19 mouse cellular contexts compared by ENCODE assay signal in the genomic region with DNA sequence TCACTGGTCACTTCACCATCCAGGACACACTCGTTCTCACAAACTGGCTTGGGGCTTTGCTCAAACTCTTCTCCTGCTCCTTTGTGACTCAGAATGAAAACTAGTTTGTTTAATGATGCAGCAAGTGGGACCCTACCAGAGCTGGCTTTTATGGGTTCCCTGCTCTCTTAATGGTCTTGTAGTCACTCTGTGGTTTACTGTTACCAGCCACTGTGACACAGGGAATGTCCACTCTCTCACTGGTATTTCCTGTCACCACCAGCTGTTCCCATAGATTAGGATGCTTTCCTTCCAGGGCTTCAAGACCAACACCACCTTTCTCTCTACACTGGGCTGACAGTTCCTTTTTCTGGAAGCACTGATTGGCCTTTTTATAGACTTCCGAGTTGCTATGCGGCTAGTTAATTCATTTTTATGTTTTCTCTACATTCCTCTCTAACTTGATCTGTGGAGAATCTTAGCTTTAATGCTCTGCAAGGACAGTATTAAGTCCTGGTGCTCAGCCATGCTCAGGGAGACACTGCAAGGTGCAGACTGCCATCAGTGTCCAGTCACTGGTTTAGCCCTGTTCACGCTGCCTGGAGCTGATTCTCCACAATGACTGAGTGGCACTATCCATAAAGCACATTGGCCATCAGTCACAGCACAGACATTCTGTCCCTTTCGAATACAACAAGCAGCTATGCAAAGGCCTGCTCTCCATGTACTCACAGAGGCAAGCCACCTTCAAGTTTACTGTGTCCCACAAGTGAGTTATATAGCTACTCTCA.
A peak's percentile ranks its signal among the peaks of the same experiment; 100 is the strongest.
DNase-seq lines count a peak whose midpoint lies in the region; TF ChIP-seq lines count a peak whose summit lies in the region.
"Had no signal": no experiment of that assay in that cellular context is flagged by ENCODE, and none has a peak within 500 bp of the region (broad histone marks: within the 10 kb centered on the region; RNA-seq: fewer than 3 reads in every experiment).

No protein-coding gene starts in this region.

- H3K27ac ChIP-seq in heart, adult 2 months = peak overlapping the region; percentile 34
- H3K27ac ChIP-seq in left cerebral cortex, adult 2 months = peak overlapping the region; percentile 76; the same call in 1 of the 2 replicates
- H3K27ac ChIP-seq in macrophage = peak overlapping the region; percentile 46
- H3K27ac ChIP-seq: forebrain, embryonic 13.5 days; hindbrain, embryonic 10.5 days; lung, embryonic 15.5 days; neural tube, embryonic 13.5 days had no signal

- peaks cover 14% of the 10 kb centered on the region for H3K79me2 ChIP-seq in heart, adult 2 months (replicated peaks; ENCODE audit: control insufficient read depth, insufficient read depth, low read length)
- H3K79me2 ChIP-seq in macrophage (ENCODE audit: inconsistent target) = peaks cover 100% of the 10 kb centered on the region

- WGBS in heart, adult 2 months = 43% methylated on average over 5 of the region's 5 CpGs
- 49% methylated on average over 5 of the region's 5 CpGs for WGBS in macrophage (ENCODE audit: missing documents)

- no peak for DNase-seq in heart, adult 2 months
- DNase-seq in heart, postnatal 14 days = no peak
- DNase-seq in left cerebral cortex, adult 2 months (ENCODE audit: extremely low spot score in 1 of 2, low spot score in 2 of 2) = no peak
- no peak for DNase-seq in left cerebral cortex, adult 18-20 months (ENCODE audit: low spot score in 2 of 2)
- DNase-seq in Muller cell, postnatal 12 days (ENCODE audit: inconsistent ontology term) = peak; percentile 71
- no peak for DNase-seq in urinary bladder, postnatal 14 days (ENCODE audit: low spot score)
- DNase-seq in ovary, adult 18-20 months (ENCODE audit: low spot score) = no peak
- DNase-seq: B cell, adult 2 months; cerebellum, adult 11 months; cerebellum, postnatal 14 days; kidney, adult 2 months; kidney, postnatal 4 days; liver; thymus, postnatal 36 days had no signal

- peaks cover 34% of the 10 kb centered on the region for H3K4me1 ChIP-seq in heart, adult 2 months (ENCODE audit: control insufficient read depth, insufficient read depth, low read length)
- H3K4me1 ChIP-seq: lung, embryonic 15.5 days had no signal

- no peak overlapping the region for H3K9ac ChIP-seq in heart, adult 2 months (ENCODE audit: low read depth, low read length)
- H3K9ac ChIP-seq: forebrain, embryonic 13.5 days; lung, embryonic 15.5 days; neural tube, embryonic 13.5 days had no signal

- TF ChIP-seq CTCF in heart, adult 2 months (IDR thresholded peaks at IDR 0.05) = no peak
- no peak for TF ChIP-seq CTCF in left cerebral cortex, adult 2 months (IDR thresholded peaks at IDR 0.05)

- TF ChIP-seq EP300 in heart, adult 2 months (IDR thresholded peaks at IDR 0.05; ENCODE audit: insufficient read depth, low read depth, low read length) = no peak

- intact Hi-C loops in heart, adult 2 months (cut with DNase I) = no loop called here
- intact Hi-C loops in heart, postnatal 14 days (cut with DNase I) = no loop called here
- intact Hi-C loops in left cerebral cortex, adult 2 months (cut with DNase I) = no loop called here

- peaks cover 8% of the 10 kb centered on the region for H3K36me3 ChIP-seq in heart, adult 2 months (ENCODE audit: control insufficient read depth, insufficient read depth, low read length)
- peaks cover 23% of the 10 kb centered on the region for H3K36me3 ChIP-seq in macrophage (ENCODE audit: inconsistent target)
- H3K36me3 ChIP-seq: hindbrain, embryonic 10.5 days; lung, embryonic 15.5 days; neural tube, embryonic 13.5 days had no signal

- no peak for TF ChIP-seq POLR2A in heart, adult 2 months (IDR thresholded peaks at IDR 0.05; ENCODE audit: insufficient read depth, low read depth, low read length)

- no peaks in the 10 kb centered on the region for H3K27me3 ChIP-seq in heart, adult 2 months (ENCODE audit: control insufficient read depth, insufficient read depth, low read length)
- H3K27me3 ChIP-seq: forebrain, embryonic 13.5 days; lung, embryonic 15.5 days; neural tube, embryonic 13.5 days had no signal

- no peak overlapping the region for H3K4me3 ChIP-seq in heart, adult 2 months
- H3K4me3 ChIP-seq in left cerebral cortex, adult 2 months = no peak overlapping the region
- H3K4me3 ChIP-seq in macrophage (ENCODE audit: inconsistent target) = no peak overlapping the region
- H3K4me3 ChIP-seq: forebrain, embryonic 13.5 days; hindbrain, embryonic 10.5 days; lung, embryonic 15.5 days; neural tube, embryonic 13.5 days had no signal
